Mouse (Mus musculus) frontal cortex, postnatal 14 days (tissue): ENCODE data around the gene Bsg.

Source experiments
- DNase-seq, 2 experiments: peaks; one replicate each; pipeline ENCODE4 v3.0.0; 2022; ENCODE audit warnings: low spot score in 2 of 2

The Bsg gene

GRCm38 (mm10) chr10:79704065-79704969, at the start of gene Bsg:
Gene Bsg (plus strand): TSS chr10:79704491.
- peak; percentile 98 for DNase-seq

GRCm38 (mm10) chr10:79654946-79655395, 49.3 kb upstream of the Bsg start:
- peak in 1 of 2 experiments; percentile 74 for DNase-seq

GRCm38 (mm10) chr10:79658829-79659228, 45.5 kb upstream of the Bsg start:
- DNase-seq, result no peak

GRCm38 (mm10) chr10:79660298-79660697, 44.0 kb upstream of the Bsg start:
- DNase-seq, result no peak

- DNase-seq, result no peak
Observed at GRCm38 (mm10) chr10:79661861-79662260, 42.4 kb upstream of the Bsg start.

GRCm38 (mm10) chr10:79664131-79664665, 40.1 kb upstream of the Bsg start, which contains the start of gene Madcam1:
Gene Madcam1 (plus strand): TSS chr10:79664559.
- DNase-seq, result peak in 1 of 2 experiments; percentile 63

- no peak for DNase-seq
Observed at GRCm38 (mm10) chr10:79665051-79665450, 39.2 kb upstream of the Bsg start.

GRCm38 (mm10) chr10:79666493-79666892, 37.8 kb upstream of the Bsg start:
- DNase-seq, result no peak

- no peak for DNase-seq
Observed at GRCm38 (mm10) chr10:79668076-79668475, 36.2 kb upstream of the Bsg start.

- peak; percentile 89 to 92 for DNase-seq
Observed at GRCm38 (mm10) chr10:79668771-79669575, 35.3 kb upstream of the Bsg start, which contains the start of gene Tpgs1. Gene Tpgs1 (plus strand): TSS chr10:79669369.

GRCm38 (mm10) chr10:79669576-79670057, 34.7 kb upstream of the Bsg start:
- peak; percentile 72 for DNase-seq

- DNase-seq, result no peak
Observed at GRCm38 (mm10) chr10:79670071-79670888, 34.0 kb upstream of the Bsg start.

- DNase-seq, result no peak
Observed at GRCm38 (mm10) chr10:79671396-79672087, 32.7 kb upstream of the Bsg start.

GRCm38 (mm10) chr10:79672088-79672455, 32.2 kb upstream of the Bsg start:
- DNase-seq, result no peak

GRCm38 (mm10) chr10:79673054-79673453, 31.2 kb upstream of the Bsg start:
- DNase-seq, result no peak

GRCm38 (mm10) chr10:79675346-79676035, 28.8 kb upstream of the Bsg start:
- no peak for DNase-seq

- no peak for DNase-seq
Observed at GRCm38 (mm10) chr10:79680606-79681495, 23.4 kb upstream of the Bsg start.

GRCm38 (mm10) chr10:79681591-79682245, 22.6 kb upstream of the Bsg start, which contains the start of gene Cdc34:
Gene Cdc34 (plus strand): TSS chr10:79682195.
- peak; percentile 99 for DNase-seq
